Mouse (Mus musculus): ENCODE data around the gene Srpr.

The Srpr gene

DNA sequence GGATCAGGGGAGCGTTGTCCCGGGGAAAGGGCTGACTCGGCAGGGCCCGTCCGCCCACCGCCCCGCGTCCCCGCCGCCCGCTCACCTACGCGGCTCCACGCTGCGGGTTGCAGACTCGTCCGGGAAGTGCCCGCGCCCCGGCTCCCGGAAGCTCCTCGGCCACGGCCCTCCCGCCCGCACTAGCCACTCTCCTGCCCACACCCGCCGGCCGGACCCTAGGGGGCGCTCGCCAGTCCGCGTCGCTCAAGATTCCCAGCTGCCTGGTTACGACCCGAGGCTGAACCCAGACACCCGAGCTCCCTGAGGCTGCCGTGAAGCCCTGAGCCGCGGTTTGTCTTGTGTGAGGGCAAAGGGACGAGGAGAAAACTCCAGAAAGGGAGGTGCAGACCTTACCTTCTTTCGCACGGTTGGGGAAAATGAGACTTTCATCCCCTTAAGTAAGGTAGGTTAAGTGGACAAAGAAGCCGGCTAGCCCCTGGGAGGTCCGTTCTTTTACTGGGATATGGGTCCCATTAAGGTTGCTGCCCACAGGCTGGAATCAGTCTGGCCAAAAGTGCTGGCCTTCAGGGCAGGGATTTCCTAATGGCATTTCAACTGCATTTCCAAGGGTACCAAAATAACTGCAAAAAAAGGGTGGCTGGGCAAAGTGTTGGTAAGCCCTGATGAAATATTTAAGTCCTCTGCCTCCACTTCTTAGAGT, at the start of gene Srpr, which contains the start of gene Tirap:
Gene Srpr (plus strand): TSS at position 404 of the 700 bp plus-strand sequence.
Gene Tirap (minus strand): TSS at position 520 of the 700 bp plus-strand sequence.
- peak; percentile 68 for DNase-seq (ENCODE audit: low read depth, low spot score)

DNA sequence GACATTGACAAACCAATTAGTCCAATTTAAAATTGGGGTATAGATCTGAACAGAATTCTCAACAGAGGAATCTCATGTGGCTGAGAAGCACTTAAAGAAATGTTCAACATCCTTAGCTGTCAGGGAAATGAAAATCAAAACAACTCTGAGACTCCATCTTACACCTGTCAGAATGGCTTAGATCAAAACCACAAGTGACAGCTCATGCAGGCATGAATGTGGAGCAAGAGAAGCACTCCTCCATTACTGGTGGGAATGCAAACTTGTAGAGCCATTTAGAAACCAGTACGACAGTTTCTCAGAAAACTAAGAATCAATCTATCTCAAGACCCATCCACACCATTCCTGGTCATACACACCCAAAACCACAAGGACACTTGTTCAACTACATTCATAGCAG, 47.1 kb upstream of the Srpr start:
- no peak for DNase-seq (ENCODE audit: low read depth, low spot score)

- DNase-seq (ENCODE audit: low read depth, low spot score), result no peak
Measured at GRCm38 (mm10) chr9:35156002-35156710, 43.8 kb upstream of the Srpr start.

GRCm38 (mm10) chr9:35156862-35157261, 43.1 kb upstream of the Srpr start:
- no peak for DNase-seq (ENCODE audit: low read depth, low spot score)

DNA sequence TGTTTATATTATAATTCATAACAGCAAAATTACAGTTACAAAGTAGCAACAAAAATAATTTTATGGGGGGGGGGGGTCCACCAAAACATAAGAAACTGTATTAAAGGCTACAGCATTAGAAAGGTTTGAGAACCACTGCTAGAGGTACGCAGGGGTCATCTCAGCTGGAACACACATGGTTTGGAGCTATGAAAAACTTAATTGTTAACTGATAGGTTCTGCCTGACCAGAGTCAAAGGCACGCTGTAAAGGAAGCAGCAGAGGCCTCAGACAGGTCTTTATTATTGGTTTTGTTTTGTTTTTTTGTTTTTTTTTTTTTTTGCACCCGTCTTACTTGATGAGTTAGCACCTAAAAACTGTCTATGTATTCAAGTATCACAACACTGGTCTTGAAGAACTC, 41.5 kb upstream of the Srpr start:
- DNase-seq (ENCODE audit: low read depth, low spot score), result no peak

DNA sequence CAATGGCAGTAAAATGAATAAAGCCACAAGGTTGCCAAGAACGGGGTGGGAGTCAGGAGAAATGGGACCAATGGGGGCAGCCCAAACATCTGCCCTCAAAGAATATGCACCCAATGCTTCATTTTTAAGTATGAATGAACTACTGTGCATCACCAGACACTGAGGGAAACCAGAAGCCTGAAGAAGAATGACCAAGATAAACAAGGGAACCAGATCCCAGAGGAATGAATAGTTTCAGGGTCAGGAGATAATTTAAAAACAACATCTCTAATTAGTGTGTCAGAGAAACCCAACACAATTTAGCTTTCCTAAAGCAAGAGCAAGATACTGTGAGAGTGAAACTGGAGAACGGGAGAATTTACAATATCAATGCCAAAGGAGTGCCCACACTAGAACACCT, 39.3 kb upstream of the Srpr start:
- DNase-seq (ENCODE audit: low read depth, low spot score), result no peak

- DNase-seq (ENCODE audit: low read depth, low spot score), result no peak
Measured at GRCm38 (mm10) chr9:35161721-35162120, 38.3 kb upstream of the Srpr start.

DNA sequence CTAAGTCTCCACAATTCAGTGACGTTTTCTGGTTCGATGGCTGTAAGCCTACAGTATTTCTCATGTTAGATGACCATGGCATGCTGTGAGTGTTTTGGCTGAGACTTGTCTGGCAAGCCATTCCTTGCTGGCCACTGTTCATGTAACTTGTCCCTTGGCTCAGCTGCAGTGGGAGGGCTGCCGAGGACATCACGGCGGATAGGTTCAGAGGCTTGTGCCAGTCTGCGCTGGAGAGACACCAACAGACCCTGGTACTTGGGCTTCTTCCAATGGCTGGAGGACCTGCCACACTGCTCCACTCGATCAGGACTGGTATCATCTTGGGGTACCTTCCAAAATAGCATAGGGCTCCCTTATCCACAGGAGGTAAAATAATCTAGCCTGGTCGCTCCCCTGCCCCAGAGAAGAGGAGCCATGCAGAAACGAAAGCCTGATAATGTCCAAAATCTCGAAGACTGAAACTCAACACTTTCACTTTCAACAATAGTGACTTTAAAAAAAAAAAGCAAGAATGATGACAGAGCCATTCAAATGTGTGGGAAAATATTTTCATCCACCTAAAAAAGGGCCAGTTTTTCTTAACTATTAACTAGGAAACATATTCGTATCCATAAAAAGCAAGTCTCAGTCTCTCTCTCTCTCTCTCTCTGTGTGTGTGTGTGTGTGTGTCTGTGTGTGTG, 36.8 kb upstream of the Srpr start:
- DNase-seq (ENCODE audit: low read depth, low spot score), result no peak

GRCm38 (mm10) chr9:35164142-35164874, 35.7 kb upstream of the Srpr start:
- DNase-seq (ENCODE audit: low read depth, low spot score), result no peak

DNA sequence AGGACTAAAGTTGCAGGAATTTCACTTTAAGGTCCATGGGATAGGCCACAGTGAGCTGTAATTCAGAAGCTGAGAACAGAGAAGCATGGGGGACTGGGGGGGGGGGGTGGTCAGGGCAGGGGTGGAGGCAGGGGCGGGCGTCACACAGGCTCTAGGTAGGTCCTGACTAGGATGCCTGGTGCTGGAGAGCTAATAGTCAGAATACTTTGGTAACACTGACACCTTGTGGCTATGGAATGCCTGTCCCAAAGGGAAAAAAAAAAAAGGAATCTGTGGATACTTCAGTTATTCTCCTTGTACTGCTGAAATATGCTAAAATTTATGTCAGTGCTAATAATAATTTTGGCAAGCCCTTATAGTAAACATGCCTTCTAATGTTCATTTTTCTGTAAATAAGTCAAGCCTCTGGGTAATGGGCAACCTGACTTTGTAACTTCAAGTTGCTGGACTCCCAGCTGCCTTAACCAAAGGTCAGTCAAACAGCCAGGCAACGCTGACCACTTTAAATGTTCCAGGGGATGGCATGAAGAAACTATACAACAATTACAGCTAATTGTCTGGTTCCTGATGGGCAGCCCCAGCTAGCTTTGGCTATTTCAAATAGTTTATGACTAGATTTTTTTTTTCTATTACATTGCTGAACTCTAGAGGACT, 33.7 kb upstream of the Srpr start:
- DNase-seq (ENCODE audit: low read depth, low spot score), result peak; percentile 40

GRCm38 (mm10) chr9:35166798-35167635, 33.0 kb upstream of the Srpr start:
- no peak for DNase-seq (ENCODE audit: low read depth, low spot score)

DNA sequence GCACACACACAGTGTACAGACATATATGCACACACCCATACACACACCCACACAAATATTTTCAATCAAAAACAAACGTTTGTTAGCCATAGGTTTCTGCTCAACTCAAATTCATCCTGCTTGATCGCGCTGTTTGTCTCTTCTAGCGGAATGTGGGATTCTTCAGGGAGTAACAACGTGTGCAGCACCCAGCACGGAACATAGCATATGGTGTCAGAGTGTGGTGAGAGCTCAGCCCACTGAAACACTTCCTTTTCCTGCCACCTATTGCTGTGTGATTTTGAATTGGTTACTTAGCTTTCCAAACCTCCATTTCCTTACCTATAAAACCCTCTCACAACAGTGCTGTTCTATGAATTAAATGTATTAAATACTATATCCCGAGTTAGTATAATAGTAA, 29.9 kb upstream of the Srpr start:
- no peak for DNase-seq (ENCODE audit: low read depth, low spot score)

- DNase-seq (ENCODE audit: low read depth, low spot score), result no peak
Measured at GRCm38 (mm10) chr9:35173331-35173730, 26.6 kb upstream of the Srpr start.

- peak; percentile 83 for DNase-seq (ENCODE audit: low read depth, low spot score)
Measured at GRCm38 (mm10) chr9:35175251-35176123, 24.5 kb upstream of the Srpr start, which contains the start of gene Dcps. TSS of gene Dcps (minus strand) at chr9:35176061.

DNA sequence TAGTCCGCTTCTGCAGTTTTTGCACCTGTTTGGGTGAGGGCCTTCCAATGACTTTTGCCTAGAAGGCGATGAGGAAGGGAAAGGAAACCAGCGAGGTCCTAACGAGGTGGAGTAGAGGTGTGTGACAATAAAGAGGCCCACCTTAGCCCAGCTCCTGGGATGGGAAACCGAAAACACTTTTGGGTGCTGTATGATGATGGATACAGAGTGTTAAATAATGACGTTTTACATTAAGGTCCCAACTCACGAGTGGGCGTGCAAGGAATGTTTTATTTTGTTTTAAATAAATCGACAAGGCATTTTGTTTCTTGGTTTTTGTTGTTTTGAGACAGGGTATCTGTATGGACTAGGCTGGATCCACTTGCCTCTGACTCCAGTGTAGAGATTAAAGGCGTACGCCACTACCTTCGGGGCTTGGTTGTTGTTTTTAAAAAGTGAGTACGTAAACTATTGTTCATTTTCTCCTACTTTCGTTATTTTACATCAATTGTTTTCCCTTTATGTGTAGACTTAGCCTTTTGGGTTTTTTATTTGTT, 23.8 kb upstream of the Srpr start:
- DNase-seq (ENCODE audit: low read depth, low spot score), result no peak

DNA sequence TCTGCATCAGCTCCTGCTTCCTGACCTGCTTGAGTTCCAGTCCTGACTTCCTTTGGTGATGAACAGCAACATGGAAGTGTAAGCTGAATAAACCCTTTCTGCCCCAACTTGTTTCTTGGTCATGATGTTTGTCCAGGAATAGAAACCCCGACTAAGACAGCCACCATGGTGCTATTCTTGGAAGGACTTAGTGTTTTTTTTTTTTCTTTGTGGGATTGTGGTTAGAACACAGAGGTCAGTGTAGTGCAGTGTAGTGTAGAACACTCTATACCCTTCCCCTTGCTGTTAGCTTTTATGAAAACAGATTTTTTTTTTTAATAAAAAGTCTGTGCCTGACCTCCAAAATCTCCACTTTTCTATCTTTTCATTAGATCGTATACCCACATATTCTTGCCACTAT, 17.1 kb upstream of the Srpr start:
- DNase-seq (ENCODE audit: low read depth, low spot score), result no peak

- DNase-seq (ENCODE audit: low read depth, low spot score), result no peak
Measured at GRCm38 (mm10) chr9:35183359-35183758, 16.6 kb upstream of the Srpr start.

- no peak for DNase-seq (ENCODE audit: low read depth, low spot score)
Measured at GRCm38 (mm10) chr9:35186430-35186829, 13.5 kb upstream of the Srpr start.

DNA sequence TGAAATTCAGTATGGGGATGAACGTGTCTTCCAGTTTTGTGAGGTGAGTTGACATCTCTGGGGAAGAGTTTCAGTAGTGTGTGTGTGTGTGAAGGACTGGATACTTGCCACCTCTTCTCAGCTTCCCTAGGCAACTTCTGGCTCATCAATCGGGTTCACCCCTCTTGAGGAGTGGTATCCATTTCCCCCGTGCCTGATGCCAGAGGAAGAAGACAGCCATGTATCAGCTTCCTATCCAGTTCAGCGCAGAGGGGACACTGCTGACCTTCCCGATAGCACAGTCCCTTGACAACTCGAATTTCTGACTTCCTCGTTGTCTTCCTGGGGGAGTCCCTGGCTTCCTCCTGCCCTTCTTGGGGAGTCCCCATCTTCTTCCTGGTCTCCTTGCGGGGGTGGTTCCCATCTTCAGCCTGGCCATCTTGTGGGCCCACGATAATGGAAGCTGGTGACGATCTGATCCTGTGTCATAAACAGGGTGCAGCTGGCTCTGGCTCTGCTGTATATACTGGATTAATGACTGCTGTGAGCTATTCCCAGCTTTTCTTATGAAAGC, 12.5 kb upstream of the Srpr start:
- no peak for DNase-seq (ENCODE audit: low read depth, low spot score)

Measured in retina, adult 2 months (tissue).